1 mouse cellular context compared by ENCODE assay signal in genomic region chr8:84236998-84237473, GRCm38 (mm10).
TF ChIP-seq lines count a peak whose summit lies in the region.

TSS of gene Zswim4 (minus strand) at chr8:84237055.

TF ChIP-seq in MEL, 35 proteins besides CTCF, POLR2A, EP300 and RAD21 (continued from another document):
- TF ChIP-seq JUND (IDR thresholded peaks at IDR 0.05; ENCODE audit: low read depth, low read length) (no peak), ELF1 (IDR thresholded peaks at IDR 0.05; ENCODE audit: low read depth, low read length) (0 out of 2 replicates have a peak, but pooled peaks have one; percentile 30), NELFE (IDR thresholded peaks at IDR 0.05; ENCODE audit: low read depth, low read length) (peak; percentile 37; the same call in 1 of the 2 replicates), POLR2AphosphoS5 (IDR thresholded peaks at IDR 0.05; ENCODE audit: borderline replicate concordance, low read depth, low read length) (no peak)
